Mouse (Mus musculus): Measurements from ENCODE around the gene Zfp281. TPM values are rescaled to one million over a fixed set of nuclear protein-coding genes. Genes with fewer than 3 reads are reported as not detected.

Gene Zfp281
- polyA plus RNA-seq, 1 experiment from 2014 or later = 23.9 TPM

- 55% methylated on average over 3 of the region's 3 CpGs for WGBS
- H3K36me3 ChIP-seq (replicated peaks) = no peaks in the 10 kb centered on the region
- H3K9ac ChIP-seq = no peak overlapping the region
- H3K4me3 ChIP-seq = no peak overlapping the region
- H3K4me1 ChIP-seq = no peaks in the 10 kb centered on the region
- H3K27me3 ChIP-seq (replicated peaks) = no peaks in the 10 kb centered on the region
- no peak for ATAC-seq (replicated peaks)
- H3K4me2 ChIP-seq = no peak overlapping the region
- no peaks in the 10 kb centered on the region for H3K9me3 ChIP-seq
- H3K27ac ChIP-seq = no peak overlapping the region
Observed at GRCm38 (mm10) chr1:136600067-136600466, 24.6 kb upstream of the Zfp281 start.

GRCm38 (mm10) chr1:136600647-136601345 lies 23.9 kb upstream of the Zfp281 start:
- WGBS = 84% methylated on average over 9 of the region's 9 CpGs
- no peak for ATAC-seq (replicated peaks)
- H3K27me3 ChIP-seq (replicated peaks) = no peaks in the 10 kb centered on the region
- H3K9ac ChIP-seq = no peak overlapping the region
- H3K27ac ChIP-seq = no peak overlapping the region
- no peak overlapping the region for H3K4me2 ChIP-seq
- H3K9me3 ChIP-seq = no peaks in the 10 kb centered on the region
- no peaks in the 10 kb centered on the region for H3K4me1 ChIP-seq
- no peak overlapping the region for H3K4me3 ChIP-seq
- H3K36me3 ChIP-seq (replicated peaks) = no peaks in the 10 kb centered on the region

GRCm38 (mm10) chr1:136601346-136601888 lies 23.3 kb upstream of the Zfp281 start:
- Histone ChIP-seq H3K9ac (no peak overlapping the region), H3K9me3 (no peaks in the 10 kb centered on the region), H3K4me3 (no peak overlapping the region), H3K27ac (no peak overlapping the region), H3K4me1 (no peaks in the 10 kb centered on the region), H3K36me3 (replicated peaks) (no peaks in the 10 kb centered on the region), H3K4me2 (no peak overlapping the region), H3K27me3 (replicated peaks) (no peaks in the 10 kb centered on the region)
- ATAC-seq (replicated peaks) = no peak
- WGBS = 85% methylated on average over 10 of the region's 10 CpGs

- H3K36me3 ChIP-seq (replicated peaks) = no peaks in the 10 kb centered on the region
- no peaks in the 10 kb centered on the region for H3K9me3 ChIP-seq
- H3K4me2 ChIP-seq = no peak overlapping the region
- H3K27me3 ChIP-seq (replicated peaks) = no peaks in the 10 kb centered on the region
- H3K9ac ChIP-seq = no peak overlapping the region
- H3K27ac ChIP-seq = no peak overlapping the region
- H3K4me3 ChIP-seq = no peak overlapping the region
- H3K4me1 ChIP-seq = no peaks in the 10 kb centered on the region
- no peak for ATAC-seq (replicated peaks)
- 79% methylated on average over 5 of the region's 5 CpGs for WGBS
Observed at GRCm38 (mm10) chr1:136602303-136602702, 22.4 kb upstream of the Zfp281 start.

- no peak overlapping the region for H3K4me2 ChIP-seq
- H3K36me3 ChIP-seq (replicated peaks) = no peaks in the 10 kb centered on the region
- ATAC-seq (replicated peaks) = no peak
- no peaks in the 10 kb centered on the region for H3K4me1 ChIP-seq
- 82% methylated on average over 4 of the region's 4 CpGs for WGBS
- no peaks in the 10 kb centered on the region for H3K27me3 ChIP-seq (replicated peaks)
- H3K9ac ChIP-seq = no peak overlapping the region
- H3K4me3 ChIP-seq = no peak overlapping the region
- no peaks in the 10 kb centered on the region for H3K9me3 ChIP-seq
- no peak overlapping the region for H3K27ac ChIP-seq
Observed at GRCm38 (mm10) chr1:136604190-136604589, 20.5 kb upstream of the Zfp281 start.

GRCm38 (mm10) chr1:136605790-136606189 lies 18.9 kb upstream of the Zfp281 start:
- no peaks in the 10 kb centered on the region for H3K36me3 ChIP-seq (replicated peaks)
- no peak overlapping the region for H3K4me3 ChIP-seq
- no peak overlapping the region for H3K9ac ChIP-seq
- ATAC-seq (replicated peaks) = no peak
- no peak overlapping the region for H3K4me2 ChIP-seq
- no peaks in the 10 kb centered on the region for H3K4me1 ChIP-seq
- no peaks in the 10 kb centered on the region for H3K27me3 ChIP-seq (replicated peaks)
- WGBS = 91% methylated on average over 9 of the region's 9 CpGs
- no peak overlapping the region for H3K27ac ChIP-seq
- no peaks in the 10 kb centered on the region for H3K9me3 ChIP-seq

- WGBS = 90% methylated on average over 4 of the region's 4 CpGs
- H3K4me3 ChIP-seq = no peak overlapping the region
- no peak overlapping the region for H3K4me2 ChIP-seq
- H3K4me1 ChIP-seq = no peaks in the 10 kb centered on the region
- H3K9me3 ChIP-seq = no peaks in the 10 kb centered on the region
- no peaks in the 10 kb centered on the region for H3K36me3 ChIP-seq (replicated peaks)
- no peaks in the 10 kb centered on the region for H3K27me3 ChIP-seq (replicated peaks)
- H3K9ac ChIP-seq = no peak overlapping the region
- ATAC-seq (replicated peaks) = no peak
- no peak overlapping the region for H3K27ac ChIP-seq
Observed at GRCm38 (mm10) chr1:136606278-136606677, 18.4 kb upstream of the Zfp281 start.

- no peak for ATAC-seq (replicated peaks)
- Histone ChIP-seq H3K36me3 (replicated peaks) (no peaks in the 10 kb centered on the region), H3K4me3 (no peak overlapping the region), H3K27me3 (replicated peaks) (no peaks in the 10 kb centered on the region), H3K27ac (no peak overlapping the region), H3K9me3 (no peaks in the 10 kb centered on the region), H3K9ac (no peak overlapping the region), H3K4me2 (no peak overlapping the region), H3K4me1 (no peaks in the 10 kb centered on the region)
- WGBS = 87% methylated on average over 11 of the region's 11 CpGs
Observed at GRCm38 (mm10) chr1:136608339-136609261, 16.1 kb upstream of the Zfp281 start.

GRCm38 (mm10) chr1:136611803-136612202 lies 12.9 kb upstream of the Zfp281 start:
- 78% methylated on average over 9 of the region's 9 CpGs for WGBS
- H3K36me3 ChIP-seq (replicated peaks) = no peaks in the 10 kb centered on the region
- no peaks in the 10 kb centered on the region for H3K27me3 ChIP-seq (replicated peaks)
- no peak overlapping the region for H3K27ac ChIP-seq
- 0 out of 2 replicates have a peak, but pooled peaks cover 2% of the 10 kb centered on the region for H3K4me1 ChIP-seq
- no peak overlapping the region for H3K4me3 ChIP-seq
- H3K4me2 ChIP-seq = no peak overlapping the region
- no peak overlapping the region for H3K9ac ChIP-seq
- no peak for ATAC-seq (replicated peaks)
- no peaks in the 10 kb centered on the region for H3K9me3 ChIP-seq

GRCm38 (mm10) chr1:136613300-136613751 lies 11.4 kb upstream of the Zfp281 start:
- H3K4me3 ChIP-seq = no peak overlapping the region
- no peak overlapping the region for H3K4me2 ChIP-seq
- no peaks in the 10 kb centered on the region for H3K36me3 ChIP-seq (replicated peaks)
- no peak for ATAC-seq (replicated peaks)
- H3K27ac ChIP-seq = no peak overlapping the region
- 0 out of 2 replicates have a peak, but pooled peaks cover 2% of the 10 kb centered on the region for H3K4me1 ChIP-seq
- no peaks in the 10 kb centered on the region for H3K9me3 ChIP-seq
- no peaks in the 10 kb centered on the region for H3K27me3 ChIP-seq (replicated peaks)
- H3K9ac ChIP-seq = no peak overlapping the region
- WGBS = 30% methylated on average over 6 of the region's 6 CpGs

- H3K4me1 ChIP-seq = 0 out of 2 replicates have a peak, but pooled peaks cover 2% of the 10 kb centered on the region
- ATAC-seq (replicated peaks) = no peak
- H3K4me2 ChIP-seq = no peak overlapping the region
- no peaks in the 10 kb centered on the region for H3K9me3 ChIP-seq
- no peaks in the 10 kb centered on the region for H3K27me3 ChIP-seq (replicated peaks)
- no peak overlapping the region for H3K4me3 ChIP-seq
- H3K27ac ChIP-seq = no peak overlapping the region
- 92% methylated on average over 11 of the region's 11 CpGs for WGBS
- H3K9ac ChIP-seq = no peak overlapping the region
- no peaks in the 10 kb centered on the region for H3K36me3 ChIP-seq (replicated peaks)
Observed at GRCm38 (mm10) chr1:136614748-136615440, 9.8 kb upstream of the Zfp281 start.

Measured in midbrain, embryonic 15.5 days (tissue).